ENCODE assay signal across 14 mouse cellular contexts in the genomic region with DNA sequence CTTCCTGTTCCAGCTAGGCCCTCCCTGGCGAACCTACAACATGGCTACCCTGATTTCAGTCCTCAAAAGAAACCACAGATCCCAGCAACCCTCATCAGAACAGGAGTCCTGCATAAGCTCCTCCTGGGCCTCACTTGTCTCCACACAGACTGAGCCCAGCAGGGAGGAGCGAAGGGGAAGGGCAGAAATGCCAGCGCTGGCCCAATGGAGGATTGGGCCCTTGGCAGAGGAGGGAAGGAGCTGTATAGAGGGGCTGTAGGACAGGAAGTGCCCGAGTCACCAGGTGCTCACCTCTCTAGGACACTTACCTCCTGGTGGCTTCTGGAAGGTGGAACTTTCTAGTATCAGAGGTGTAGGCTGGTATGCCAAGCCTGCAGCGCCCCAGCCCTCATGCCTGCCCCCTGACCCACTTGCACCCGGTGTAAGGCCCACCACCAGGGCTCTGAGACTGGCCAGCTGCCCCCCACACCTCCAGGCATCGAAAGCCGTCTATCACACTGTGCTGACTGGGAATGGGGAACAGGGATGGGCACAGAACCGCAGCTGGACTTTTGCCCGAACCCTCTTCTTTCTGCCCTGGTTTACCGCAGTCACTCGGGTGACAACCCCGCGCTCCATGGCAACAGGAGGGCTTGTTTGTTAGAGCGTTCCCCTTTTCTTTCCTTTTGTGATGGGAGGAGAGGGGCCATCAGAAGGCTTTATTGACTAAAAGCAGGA. TPM values are rescaled to one million over a fixed set of nuclear protein-coding genes. Genes with fewer than 3 reads are reported as not detected.
DNase-seq lines count a peak whose midpoint lies in the region; ATAC-seq and TF ChIP-seq lines count a peak whose summit lies in the region.
"Had no signal": no experiment of that assay in that cellular context is flagged by ENCODE, and none has a peak within 500 bp of the region (broad histone marks: within the 10 kb centered on the region; RNA-seq: fewer than 3 reads in every experiment).

No protein-coding gene starts in this region.

- H3K4me1 ChIP-seq in forebrain, embryonic 10.5 days = peaks cover 83% of the 10 kb centered on the region
- peaks cover 56% of the 10 kb centered on the region for H3K4me1 ChIP-seq in forebrain, embryonic 14.5 days (ENCODE audit: control insufficient read depth, insufficient read depth, low read length)
- peaks cover 92% of the 10 kb centered on the region for H3K4me1 ChIP-seq in hindbrain, embryonic 13.5 days (replicated peaks)
- H3K4me1 ChIP-seq in olfactory bulb, adult 2 months (ENCODE audit: control insufficient read depth, insufficient read depth, low read length) = peaks cover 81% of the 10 kb centered on the region
- peaks cover 24% of the 10 kb centered on the region for H3K4me1 ChIP-seq in intestine, embryonic 15.5 days (replicated peaks)

- no peak for TF ChIP-seq POLR2A in olfactory bulb, adult 2 months (IDR thresholded peaks at IDR 0.05; ENCODE audit: insufficient read depth, low read depth, low read length)

- ATAC-seq in forebrain, embryonic 14.5 days = no peak
- ATAC-seq in hindbrain, embryonic 13.5 days (ENCODE audit: low FRiP score) = no peak
- ATAC-seq in intestine, embryonic 15.5 days = no peak

- 71% methylated on average over 15 of the region's 15 CpGs for WGBS in forebrain, embryonic 10.5 days
- WGBS in forebrain, embryonic 14.5 days = 51% methylated on average over 15 of the region's 15 CpGs
- WGBS in hindbrain, embryonic 13.5 days = 48% methylated on average over 15 of the region's 15 CpGs
- 57% methylated on average over 15 of the region's 15 CpGs for WGBS in olfactory bulb, adult 2 months
- 79% methylated on average over 15 of the region's 15 CpGs for WGBS in intestine, embryonic 15.5 days

- DNase-seq in forebrain, embryonic 10.5 days (ENCODE audit: extremely low spot score, low spot score) = no peak
- DNase-seq in forebrain, embryonic 14.5 days (ENCODE audit: low spot score) = no peak
- DNase-seq in right cerebral cortex, postnatal 14 days = peak; percentile 36
- DNase-seq in right cerebral cortex, postnatal 25 days = no peak
- DNase-seq in gastrocnemius, postnatal 14 days = no peak
- DNase-seq: adrenal gland, postnatal 14 days; embryo, embryonic 11 days; thymus, postnatal 4 days had no signal

- H3K4me3 ChIP-seq in forebrain, embryonic 10.5 days = no peak overlapping the region
- H3K4me3 ChIP-seq in forebrain, embryonic 14.5 days (ENCODE audit: low read depth, low read length) = no peak overlapping the region
- no peak overlapping the region for H3K4me3 ChIP-seq in hindbrain, embryonic 13.5 days
- H3K4me3 ChIP-seq in olfactory bulb, adult 2 months (ENCODE audit: insufficient read depth, low read depth, low read length) = no peak overlapping the region
- no peak overlapping the region for H3K4me3 ChIP-seq in intestine, embryonic 15.5 days (replicated peaks)
- H3K4me3 ChIP-seq: heart, embryonic 15.5 days; kidney, embryonic 15.5 days; liver, embryonic 15.5 days had no signal

- H3K9me3 ChIP-seq in forebrain, embryonic 10.5 days = no peaks in the 10 kb centered on the region
- no peaks in the 10 kb centered on the region for H3K9me3 ChIP-seq in forebrain, embryonic 14.5 days (replicated peaks; ENCODE audit: control insufficient read depth, low read length)
- H3K9me3 ChIP-seq in hindbrain, embryonic 13.5 days = no peaks in the 10 kb centered on the region
- H3K9me3 ChIP-seq in intestine, embryonic 15.5 days = no peaks in the 10 kb centered on the region
- H3K9me3 ChIP-seq: heart, embryonic 15.5 days; kidney, embryonic 15.5 days; liver, embryonic 15.5 days had no signal

- no peak overlapping the region for H3K9ac ChIP-seq in forebrain, embryonic 14.5 days (ENCODE audit: low read length)
- H3K9ac ChIP-seq in hindbrain, embryonic 13.5 days = peak overlapping the region; percentile 46; the same call in 1 of the 2 replicates
- no peak overlapping the region for H3K9ac ChIP-seq in intestine, embryonic 15.5 days
- H3K9ac ChIP-seq: heart, embryonic 15.5 days; kidney, embryonic 15.5 days; liver, embryonic 15.5 days had no signal

- no peaks in the 10 kb centered on the region for H3K36me3 ChIP-seq in forebrain, embryonic 10.5 days (replicated peaks)
- H3K36me3 ChIP-seq in forebrain, embryonic 14.5 days (ENCODE audit: control insufficient read depth, insufficient read depth, low read length) = no peaks in the 10 kb centered on the region
- no peaks in the 10 kb centered on the region for H3K36me3 ChIP-seq in hindbrain, embryonic 13.5 days
- no peaks in the 10 kb centered on the region for H3K36me3 ChIP-seq in intestine, embryonic 15.5 days
- H3K36me3 ChIP-seq: heart, embryonic 15.5 days; kidney, embryonic 15.5 days; liver, embryonic 15.5 days had no signal

- no peak for TF ChIP-seq CTCF in olfactory bulb, adult 2 months (IDR thresholded peaks at IDR 0.05; ENCODE audit: insufficient read depth, low read depth, low read length)

- no peak overlapping the region for H3K4me2 ChIP-seq in forebrain, embryonic 14.5 days (ENCODE audit: low read length)
- H3K4me2 ChIP-seq in hindbrain, embryonic 13.5 days = no peak overlapping the region
- H3K4me2 ChIP-seq in intestine, embryonic 15.5 days (replicated peaks) = no peak overlapping the region
- H3K4me2 ChIP-seq: heart, embryonic 15.5 days; kidney, embryonic 15.5 days; liver, embryonic 15.5 days had no signal

- intact Hi-C loops in gastrocnemius, postnatal 14 days (cut with DNase I; ENCODE audit: low total_unique reads) = no loop called here

- H3K27ac ChIP-seq in forebrain, embryonic 10.5 days = 0 out of 2 replicates have a peak overlapping the region, but pooled peaks have one; percentile 62
- no peak overlapping the region for H3K27ac ChIP-seq in forebrain, embryonic 14.5 days (ENCODE audit: low read depth, low read length)
- H3K27ac ChIP-seq in hindbrain, embryonic 13.5 days = peak overlapping the region; percentile 84; the same call in 1 of the 2 replicates
- 0 out of 2 replicates have a peak overlapping the region, but pooled peaks have one; percentile 43 for H3K27ac ChIP-seq in olfactory bulb, adult 2 months (ENCODE audit: insufficient read depth, low read depth, low read length)
- H3K27ac ChIP-seq in intestine, embryonic 15.5 days = no peak overlapping the region
- H3K27ac ChIP-seq: heart, embryonic 15.5 days; liver, embryonic 15.5 days had no signal

- peaks cover 49% of the 10 kb centered on the region for H3K27me3 ChIP-seq in forebrain, embryonic 10.5 days (ENCODE audit: poor library complexity, severe bottlenecking)
- H3K27me3 ChIP-seq in forebrain, embryonic 14.5 days (replicated peaks; ENCODE audit: control insufficient read depth, insufficient read depth, low read length) = no peaks in the 10 kb centered on the region
- H3K27me3 ChIP-seq in hindbrain, embryonic 13.5 days = no peaks in the 10 kb centered on the region
- H3K27me3 ChIP-seq in intestine, embryonic 15.5 days (replicated peaks) = peaks cover 22% of the 10 kb centered on the region
- H3K27me3 ChIP-seq: heart, embryonic 15.5 days had no signal

RNA-seq across cellular contexts. Expression of gene Coro2b, which starts 16.9 kb away (rescaled TPM):
- 9.7 and 10.0 TPM in 2 replicates for polyA plus RNA-seq in forebrain, embryonic 10.5 days (2016; fragmentation: Nextera tagmentation; extraction: Ambion mirVana)
- polyA plus RNA-seq in forebrain, embryonic 14.5 days (2014; fragmentation: Nextera tagmentation; extraction: Ambion mirVana) = 29.0 and 33.2 TPM in 2 replicates
- polyA plus RNA-seq in hindbrain, embryonic 13.5 days (2015; fragmentation: Nextera tagmentation; extraction: Ambion mirVana) = 34.3 and 39.0 TPM in 2 replicates
- polyA plus RNA-seq in olfactory bulb, adult 2 months (2012; ENCODE audit: insufficient read depth, insufficient read length, low replicate concordance, missing spikeins) = not detected in 2 replicates
- 7.6 and 8.8 TPM in 2 replicates for polyA plus RNA-seq in intestine, embryonic 15.5 days (2015; fragmentation: Nextera tagmentation; extraction: Ambion mirVana)
- total RNA-seq in gastrocnemius, postnatal 14 days (2021) = 10 to 100 TPM in 1 of 2 experiments, 1 to 10 TPM in 1; 8.2 to 11.4 TPM

Comparison
In these comparisons a context has a peak if more than half of its experiments do, and no peak if none do; other contexts are left out.
1. H3K27ac ChIP-seq: peak in forebrain, embryonic 10.5 days (single experiment), hindbrain, embryonic 13.5 days (single experiment) and olfactory bulb, adult 2 months (single experiment); none in forebrain, embryonic 14.5 days (single experiment) and intestine, embryonic 15.5 days (single experiment).